Mouse (Mus musculus) small intestine, adult 2 months (tissue): ENCODE results near the gene Itm2b.

ENCODE experiments used
- CTCF ChIP-seq: fragments of 200-500 bp; IDR thresholded peaks from 2 replicates; pipeline ENCODE4 v1.5.1; 2012; ENCODE audit warnings: low read depth, mild to moderate bottlenecking, control low read depth, inconsistent platforms, low read length, moderate library complexity, mixed read lengths; ENCODE audit not compliant: insufficient replicate concordance, insufficient read length; ENCODE audit errors: extremely low read depth
- POLR2A ChIP-seq: fragments of 200-500 bp; IDR thresholded peaks from 2 replicates; pipeline ENCODE4 v1.6.1; 2012; ENCODE audit warnings: low read depth, mild to moderate bottlenecking, control low read depth, inconsistent platforms, low read length, moderate library complexity

- no peak for TF ChIP-seq POLR2A
- TF ChIP-seq CTCF, result no peak
These were observed 51.2 kb downstream of the Itm2b start for GRCm38 (mm10) chr14:73333880-73334279.
